Mouse (Mus musculus) CD4-positive naive resting alpha-beta T cell, adult 57 days (primary cell): Measurements from ENCODE around the gene Arl16. TPM values are rescaled to one million over a fixed set of nuclear protein-coding genes. Genes with fewer than 3 reads are reported as not detected.

ENCODE experiments used
- total RNA-seq: library from RNA; stranded (reverse); gene quantifications from one replicate; pipeline ENCODE4 v1.2.4, GENCODE M21; 2023

Gene Arl16
- 13.4 TPM for total RNA-seq

GRCm38 (mm10) chr11:120467051-120467735 is at the start of gene Arl16:
Gene Arl16, minus strand, starts transcription at chr11:120467607.

GRCm38 (mm10) chr11:120491317-120492023 is 24.1 kb upstream of the Arl16 start, which contains the start of gene Slc25a10:
Gene Slc25a10, plus strand, starts transcription at chr11:120491840.

GRCm38 (mm10) chr11:120484265-120484981 is 17.0 kb upstream of the Arl16 start, which contains the start of gene Mrpl12:
Gene Mrpl12, plus strand, starts transcription at chr11:120484613.

GRCm38 (mm10) chr11:120457772-120458751 is 9.3 kb downstream of the Arl16 start, which contains the start of the genes Oxld1 and Ccdc137:
Gene Oxld1, minus strand, starts transcription at chr11:120458068.
Gene Ccdc137, plus strand, starts transcription at chr11:120458115.

GRCm38 (mm10) chr11:120453306-120453705 is 14.1 kb downstream of the Arl16 start, which contains the start of gene Pde6g:
Gene Pde6g, minus strand, starts transcription at chr11:120453500.

GRCm38 (mm10) chr11:120442344-120442743 is 25.1 kb downstream of the Arl16 start, which contains the start of gene Tspan10:
Gene Tspan10, plus strand, starts transcription at chr11:120442644.

GRCm38 (mm10) chr11:120437152-120437856 is 30.1 kb downstream of the Arl16 start, which contains the start of gene Nploc4:
Gene Nploc4, minus strand, starts transcription at chr11:120437708.

Other genes with a start within 250 kb of the Arl16 start
- gene Bahcc1, start 234.7 kb downstream of the Arl16 start, total RNA-seq: 0.56 TPM
- 1,308 TPM for gene Actg1, start 119.1 kb downstream of the Arl16 start, total RNA-seq
- not detected for gene Fscn2, start 106.1 kb downstream of the Arl16 start, total RNA-seq
- 28.0 TPM for gene Faap100, start 88.8 kb downstream of the Arl16 start, total RNA-seq
- 55.1 TPM for gene Nploc4, start 29.9 kb downstream of the Arl16 start, total RNA-seq
- 46.6 TPM for gene Tspan10, start 25.0 kb downstream of the Arl16 start, total RNA-seq
- gene Pde6g, start 14.1 kb downstream of the Arl16 start, total RNA-seq: 0.80 TPM
- 7.1 TPM for gene Oxld1, start 9.5 kb downstream of the Arl16 start, total RNA-seq
- 32.2 TPM for gene Ccdc137, start 9.5 kb downstream of the Arl16 start, total RNA-seq
- 28.5 TPM for gene Mrpl12, start 17.0 kb upstream of the Arl16 start, total RNA-seq
- 9.7 TPM for gene Slc25a10, start 24.2 kb upstream of the Arl16 start, total RNA-seq
- gene Gcgr, start 63.1 kb upstream of the Arl16 start, total RNA-seq: not detected
- 36.1 TPM for gene Mcrip1, start 82.1 kb upstream of the Arl16 start, total RNA-seq
- not detected for gene Ppp1r27, start 83.5 kb upstream of the Arl16 start, total RNA-seq
- gene P4hb, start 105.6 kb upstream of the Arl16 start, total RNA-seq: 123 TPM
- gene Arhgdia, start 114.0 kb upstream of the Arl16 start, total RNA-seq: 404 TPM
- 109 TPM for gene Alyref, start 130.8 kb upstream of the Arl16 start, total RNA-seq
- 71.8 TPM for gene Anapc11, start 130.8 kb upstream of the Arl16 start, total RNA-seq
- gene Npb, start 140.9 kb upstream of the Arl16 start, total RNA-seq: 3.8 TPM
- 153 TPM for gene Pcyt2, start 150.3 kb upstream of the Arl16 start, total RNA-seq
- 131 TPM for gene Sirt7, start 157.6 kb upstream of the Arl16 start, total RNA-seq
- gene Mafg, start 166.0 kb upstream of the Arl16 start, total RNA-seq: 39.8 TPM
- 1.2 TPM for gene Pycr1, start 176.2 kb upstream of the Arl16 start, total RNA-seq
- not detected for gene Myadml2, start 180.6 kb upstream of the Arl16 start, total RNA-seq
- not detected for gene Notum, start 193.6 kb upstream of the Arl16 start, total RNA-seq
- gene Aspscr1, start 205.4 kb upstream of the Arl16 start, total RNA-seq: 126 TPM
- gene Cenpx, start 246.1 kb upstream of the Arl16 start, total RNA-seq: 37.5 TPM
- gene Lrrc45, start 246.3 kb upstream of the Arl16 start, total RNA-seq: 33.3 TPM